Mouse (Mus musculus): Measurements from ENCODE around the gene Bex2.
"Not testable (repeated sequence)": the region's sequence is repeated elsewhere in the genome, so short reads cannot be mapped to it uniquely, and the experiment has no call there.

The Bex2 gene

DNA sequence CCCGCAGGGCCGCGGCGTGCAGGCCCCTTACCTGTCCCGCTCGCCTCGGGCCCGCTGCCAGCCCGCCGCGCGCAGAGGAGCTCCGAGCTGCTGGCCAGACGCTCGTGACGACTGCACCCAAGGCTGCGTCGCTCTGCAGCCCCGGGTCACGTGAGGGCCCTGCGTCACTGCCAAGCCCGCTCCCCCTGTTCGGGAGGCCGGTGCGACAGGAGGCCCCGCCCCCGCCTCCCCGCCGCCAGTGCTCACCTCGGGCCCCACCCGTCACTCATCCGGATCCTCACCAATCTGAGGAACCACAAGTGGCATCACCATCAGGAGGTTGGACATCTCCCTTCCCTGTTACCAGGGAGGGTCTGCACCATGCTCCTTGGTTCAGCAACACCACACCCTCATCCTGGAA is at the start of gene Bex2:
Bex2 (minus strand) TSS at position 217 of the 400 bp plus-strand sequence.
- DNase-seq (ENCODE audit: low read depth, low spot score) = not testable (repeated sequence)

GRCm38 (mm10) chrX:136115419-136115961 is 47.5 kb upstream of the Bex2 start:
- no peak for DNase-seq (ENCODE audit: low read depth, low spot score)

DNA sequence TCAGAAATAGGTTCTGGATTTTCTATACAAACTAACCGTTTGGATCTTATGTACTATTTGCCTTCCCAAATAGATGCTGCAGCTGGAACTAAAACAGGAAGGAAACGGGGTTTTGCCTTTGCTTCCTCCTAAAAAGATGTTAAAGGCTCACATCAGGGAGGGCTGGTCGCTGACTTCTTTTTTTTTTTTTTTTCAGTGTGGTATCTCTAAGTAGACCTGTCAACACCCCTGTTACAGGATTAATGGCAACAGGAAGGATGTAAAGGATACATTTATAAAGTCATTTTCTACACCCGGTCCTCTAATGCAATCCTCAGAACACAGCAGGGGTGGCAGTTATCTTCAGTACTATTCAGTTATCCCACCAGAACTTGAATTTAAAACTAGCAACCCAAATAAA is 47.0 kb upstream of the Bex2 start:
- DNase-seq (ENCODE audit: low read depth, low spot score) = no peak

DNA sequence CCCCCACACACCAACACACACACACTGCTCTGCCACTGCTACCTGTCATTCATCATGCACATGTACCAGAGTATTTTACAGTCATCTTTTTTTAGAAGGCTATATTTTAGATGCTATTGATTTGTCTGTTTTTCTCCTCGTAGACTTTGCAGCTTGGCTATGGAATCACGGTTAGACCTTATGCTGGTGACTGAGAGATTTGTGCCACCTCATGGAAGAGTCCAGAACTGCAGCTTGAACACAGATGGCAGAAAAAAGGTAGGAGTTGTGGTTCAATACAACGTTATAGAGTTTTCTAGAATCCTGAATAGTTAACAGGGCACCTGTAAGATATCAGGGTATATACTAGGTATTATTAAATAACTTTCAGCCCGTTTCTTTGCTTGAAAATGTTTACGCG is 39.9 kb upstream of the Bex2 start:
- DNase-seq (ENCODE audit: low read depth, low spot score) = peak; percentile 63

- DNase-seq (ENCODE audit: low read depth, low spot score) = no peak
Measured at GRCm38 (mm10) chrX:136104724-136105088, 36.7 kb upstream of the Bex2 start.

DNA sequence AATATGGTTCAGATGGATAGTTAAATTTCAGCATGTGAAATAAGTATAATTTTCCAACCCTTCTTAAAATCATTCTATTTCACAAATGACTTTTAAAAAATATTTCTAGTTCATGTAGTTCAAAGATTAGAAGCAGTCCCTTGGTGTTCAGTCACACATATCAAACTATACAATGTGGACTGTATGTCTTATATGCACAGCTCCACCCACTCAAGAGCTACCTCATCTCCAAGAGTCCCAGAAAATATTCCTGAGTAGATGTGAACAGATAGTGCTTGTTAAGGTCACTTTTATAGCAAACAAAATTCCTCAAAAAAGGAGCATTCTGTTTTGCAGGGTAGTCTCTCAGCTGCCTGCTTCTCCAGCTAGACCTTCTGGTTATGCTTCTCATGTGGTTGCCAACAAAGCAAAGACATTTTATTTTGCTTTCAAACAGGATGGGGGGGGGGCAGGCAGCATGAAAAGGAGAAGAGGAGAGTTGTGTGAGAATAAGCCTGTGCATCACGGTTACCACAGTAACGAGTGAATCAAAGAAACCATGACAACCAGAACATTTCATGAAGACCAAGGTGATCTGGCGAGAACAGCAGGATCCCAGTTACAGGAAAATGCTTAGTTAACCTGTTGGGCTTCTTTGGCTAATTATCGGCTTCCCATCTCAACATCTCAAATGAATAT is 36.1 kb upstream of the Bex2 start:
- no peak for DNase-seq (ENCODE audit: low read depth, low spot score)

GRCm38 (mm10) chrX:136094421-136094820 is 26.4 kb upstream of the Bex2 start:
- DNase-seq (ENCODE audit: low read depth, low spot score) = no peak

- no peak for DNase-seq (ENCODE audit: low read depth, low spot score)
Measured at GRCm38 (mm10) chrX:136092497-136093279, 24.7 kb upstream of the Bex2 start.

DNA sequence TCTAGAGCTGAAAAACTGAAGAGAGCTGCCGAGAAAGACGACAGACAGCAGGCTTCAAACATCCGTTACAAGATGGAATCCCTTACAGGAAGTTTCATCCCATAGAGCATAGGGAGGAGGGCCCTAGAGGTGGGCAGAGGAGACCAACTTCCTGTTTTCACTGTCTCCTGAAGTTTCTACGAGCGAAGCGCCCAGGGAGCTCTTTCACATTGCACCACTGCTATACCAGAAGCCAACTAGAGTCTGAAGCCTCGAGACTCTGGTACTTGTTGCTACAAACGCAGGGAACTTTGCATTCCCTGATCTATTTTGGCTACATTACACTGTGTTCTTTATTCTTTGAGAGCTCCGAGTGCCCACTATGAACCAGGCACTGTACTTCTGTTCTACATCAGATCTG is 17.1 kb upstream of the Bex2 start, which contains the start of gene Nxf3:
Nxf3 (minus strand) TSS at position 101 of the 400 bp plus-strand sequence.
- no peak for DNase-seq (ENCODE audit: low read depth, low spot score)

GRCm38 (mm10) chrX:136067201-136067991 is 640 bp downstream of the Bex2 start:
- peak; percentile 12 for DNase-seq (ENCODE audit: low read depth, low spot score)

GRCm38 (mm10) chrX:136060698-136061097 is 7.3 kb downstream of the Bex2 start:
- no peak for DNase-seq (ENCODE audit: low read depth, low spot score)

DNA sequence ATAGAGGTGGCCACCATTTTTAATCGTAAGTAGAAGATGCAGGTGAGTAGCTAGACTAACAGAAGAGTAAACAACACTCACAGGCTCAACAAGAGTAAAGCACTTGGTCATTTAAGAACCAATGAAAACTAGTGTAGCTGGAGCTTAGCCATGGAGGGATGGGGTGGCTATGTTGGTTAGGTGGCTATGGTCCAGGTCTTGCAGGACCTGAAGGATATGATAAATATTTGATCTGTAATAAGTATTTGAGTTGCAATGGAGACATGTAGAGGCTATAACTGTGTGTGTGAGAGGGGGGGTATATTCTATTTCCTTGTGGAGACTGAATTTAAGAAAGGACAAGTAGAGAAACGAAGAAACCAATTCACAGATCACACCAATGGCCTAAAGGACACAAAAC is 16.8 kb downstream of the Bex2 start:
- no peak for DNase-seq (ENCODE audit: low read depth, low spot score)

DNA sequence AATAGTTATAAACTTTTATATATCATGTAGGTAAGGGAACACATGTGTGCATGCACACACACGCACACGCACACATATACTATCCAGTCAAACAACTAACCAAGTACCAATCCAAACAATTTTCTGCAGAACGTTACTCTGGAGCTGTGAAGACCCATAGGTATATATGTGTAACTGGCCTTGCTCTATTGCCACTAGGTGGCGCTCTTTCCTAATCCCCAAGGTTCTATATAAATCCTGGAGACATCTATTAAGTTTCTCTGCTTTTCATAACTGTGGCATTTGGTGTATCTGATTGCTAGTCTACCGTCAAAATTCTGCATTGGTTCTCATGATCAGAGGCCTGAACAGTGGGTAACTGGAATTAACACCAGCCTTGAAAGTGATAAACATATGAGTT is 20.5 kb downstream of the Bex2 start:
- peak; percentile 73 for DNase-seq (ENCODE audit: low read depth, low spot score)

DNA sequence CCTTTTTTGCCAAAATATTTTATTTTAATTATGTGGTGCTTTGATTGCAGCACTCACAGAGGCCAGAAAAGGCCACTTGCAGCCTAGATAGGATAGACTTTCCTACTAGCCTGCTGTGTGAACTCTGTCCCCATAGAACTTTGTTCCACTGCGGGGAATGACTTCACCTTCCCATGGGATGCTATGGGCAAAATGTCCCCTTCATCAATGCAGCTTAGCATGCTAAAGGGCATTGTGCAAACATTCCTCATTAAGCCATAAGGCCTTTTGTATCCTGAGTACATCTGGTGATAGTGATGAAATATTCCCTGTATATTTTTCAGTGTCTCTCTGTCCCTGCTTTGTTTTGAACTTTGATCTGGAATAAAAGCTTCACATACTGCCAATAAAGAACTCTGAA is 24.3 kb downstream of the Bex2 start:
- DNase-seq (ENCODE audit: low read depth, low spot score) = no peak

DNA sequence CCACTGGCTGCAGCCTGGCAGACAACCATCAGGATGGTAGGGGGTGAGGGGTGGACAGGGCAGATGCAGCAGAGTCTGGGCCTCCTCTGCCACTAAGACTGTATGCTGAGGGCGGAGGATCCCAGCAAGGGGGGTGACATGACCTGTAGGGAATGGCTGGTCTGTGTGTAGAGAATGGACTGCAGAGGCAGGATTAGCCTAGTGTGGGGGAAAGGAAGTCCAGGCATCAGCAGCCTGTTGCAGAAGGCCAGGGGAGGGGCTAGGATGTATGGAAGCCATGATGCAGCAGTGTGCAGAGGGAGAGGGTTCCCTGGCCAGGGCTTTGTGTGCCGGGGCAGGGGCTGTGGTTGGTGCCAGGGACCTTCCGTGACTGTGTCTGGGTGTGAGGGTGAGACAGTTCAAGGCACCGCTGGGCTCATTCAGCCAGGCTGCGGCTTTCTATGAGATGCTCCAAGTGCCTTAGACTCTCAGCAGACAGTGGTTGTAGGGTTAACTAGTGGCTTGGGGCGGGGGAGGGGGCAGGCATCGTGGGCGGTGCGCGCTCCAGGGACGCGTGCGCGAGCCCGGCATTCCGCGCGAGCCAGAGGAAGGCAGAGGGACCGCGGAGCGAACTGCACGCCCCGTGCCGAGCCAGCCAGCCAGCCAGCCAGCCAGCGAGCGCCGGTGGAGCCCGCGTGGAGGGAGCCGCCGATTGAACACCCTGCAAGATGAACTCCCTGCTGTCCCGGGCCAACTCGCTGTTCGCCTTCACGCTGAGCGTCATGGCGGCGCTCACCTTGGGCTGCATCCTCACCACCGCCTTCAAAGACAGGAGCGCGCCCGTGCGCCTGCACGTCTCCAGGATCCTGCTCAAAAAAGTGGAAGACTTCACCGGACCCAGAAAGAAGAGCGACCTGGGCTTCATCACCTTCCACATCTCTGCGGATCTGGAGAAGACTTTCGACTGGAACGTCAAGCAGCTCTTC is 35.0 kb downstream of the Bex2 start, which contains the start of gene Arxes1:
Arxes1 (plus strand) TSS at position 569 of the 965 bp plus-strand sequence.
- not testable (repeated sequence) for DNase-seq (ENCODE audit: low read depth, low spot score)

- no peak for DNase-seq (ENCODE audit: low read depth, low spot score)
Measured at GRCm38 (mm10) chrX:136030331-136030730, 37.7 kb downstream of the Bex2 start.
